Mouse (Mus musculus): ENCODE data around the gene Htt.
"Not testable (repeated sequence)": the region's sequence is repeated elsewhere in the genome, so short reads cannot be mapped to it uniquely, and the experiment has no call there.

The Htt gene

GRCm38 (mm10) chr5:34761509-34761908 is at the start of gene Htt:
Gene Htt (plus strand): TSS chr5:34761740.
- DNase-seq (ENCODE audit: low read depth, low spot score), result peak; percentile 88

GRCm38 (mm10) chr5:34714371-34714770 is 47.2 kb upstream of the Htt start:
- DNase-seq (ENCODE audit: low read depth, low spot score), result not testable (repeated sequence)

- DNase-seq (ENCODE audit: low read depth, low spot score), result no peak
Observed at GRCm38 (mm10) chr5:34714816-34715215, 46.7 kb upstream of the Htt start.

- no peak for DNase-seq (ENCODE audit: low read depth, low spot score)
Observed at GRCm38 (mm10) chr5:34729141-34729540, 32.4 kb upstream of the Htt start.

GRCm38 (mm10) chr5:34730255-34730654 is 31.3 kb upstream of the Htt start:
- DNase-seq (ENCODE audit: low read depth, low spot score), result no peak

GRCm38 (mm10) chr5:34751477-34751876 is 10.1 kb upstream of the Htt start:
- no peak for DNase-seq (ENCODE audit: low read depth, low spot score)

- DNase-seq (ENCODE audit: low read depth, low spot score), result no peak
Observed at GRCm38 (mm10) chr5:34758762-34759161, 2.8 kb upstream of the Htt start.

GRCm38 (mm10) chr5:34760850-34761508 is 561 bp upstream of the Htt start:
- DNase-seq (ENCODE audit: low read depth, low spot score), result no peak

GRCm38 (mm10) chr5:34761934-34762611 is 533 bp downstream of the Htt start:
- DNase-seq (ENCODE audit: low read depth, low spot score), result no peak

GRCm38 (mm10) chr5:34771818-34772217 is 10.3 kb downstream of the Htt start:
- DNase-seq (ENCODE audit: low read depth, low spot score), result no peak

GRCm38 (mm10) chr5:34772696-34773245 is 11.2 kb downstream of the Htt start:
- DNase-seq (ENCODE audit: low read depth, low spot score), result no peak

- no peak for DNase-seq (ENCODE audit: low read depth, low spot score)
Observed at GRCm38 (mm10) chr5:34773392-34773791, 11.9 kb downstream of the Htt start.

- DNase-seq (ENCODE audit: low read depth, low spot score), result no peak
Observed at GRCm38 (mm10) chr5:34785027-34785426, 23.5 kb downstream of the Htt start.

- no peak for DNase-seq (ENCODE audit: low read depth, low spot score)
Observed at GRCm38 (mm10) chr5:34791141-34791540, 29.6 kb downstream of the Htt start.

GRCm38 (mm10) chr5:34800292-34800953 is 38.9 kb downstream of the Htt start:
- DNase-seq (ENCODE audit: low read depth, low spot score), result no peak

GRCm38 (mm10) chr5:34806038-34806437 is 44.5 kb downstream of the Htt start:
- no peak for DNase-seq (ENCODE audit: low read depth, low spot score)

GRCm38 (mm10) chr5:34822431-34823149 is 61.0 kb downstream of the Htt start:
- no peak for DNase-seq (ENCODE audit: low read depth, low spot score)

GRCm38 (mm10) chr5:34854079-34854478 is 92.5 kb downstream of the Htt start:
- no peak for DNase-seq (ENCODE audit: low read depth, low spot score)

GRCm38 (mm10) chr5:34865367-34865766 is 103.8 kb downstream of the Htt start:
- DNase-seq (ENCODE audit: low read depth, low spot score), result no peak

- DNase-seq (ENCODE audit: low read depth, low spot score), result not testable (repeated sequence)
Observed at GRCm38 (mm10) chr5:34880307-34880706, 118.8 kb downstream of the Htt start.

GRCm38 (mm10) chr5:34881023-34881422 is 119.5 kb downstream of the Htt start:
- DNase-seq (ENCODE audit: low read depth, low spot score), result no peak

- DNase-seq (ENCODE audit: low read depth, low spot score), result no peak
Observed at GRCm38 (mm10) chr5:34885250-34885649, 123.7 kb downstream of the Htt start.

Measured in retina, postnatal 7 days (tissue).